Mouse (Mus musculus): ENCODE data around the gene Cd24a.

DNA sequence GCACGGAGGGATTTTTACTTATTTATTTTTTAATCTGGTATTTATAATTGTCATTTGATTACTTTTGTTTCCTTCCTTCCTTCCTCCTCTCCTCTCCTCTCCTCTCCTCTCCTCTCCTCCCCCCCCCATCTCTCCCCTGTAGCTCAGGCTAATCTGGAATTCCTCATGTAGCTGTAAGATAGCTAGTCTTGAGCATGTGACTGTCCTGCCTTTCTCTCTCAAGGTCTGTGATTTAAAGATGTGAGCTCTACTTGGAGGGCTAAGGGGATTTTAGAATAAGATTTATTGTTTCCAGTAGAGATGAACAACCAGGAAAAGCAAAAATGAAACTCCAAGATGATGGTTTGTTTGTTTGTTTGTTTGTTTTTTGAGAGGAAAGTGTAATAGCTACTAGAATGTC is 23.0 kb downstream of the Cd24a start:
- no peak for TF ChIP-seq CTCF (conservative IDR thresholded peaks at IDR 0.05; ENCODE audit: insufficient read depth, insufficient read length, low read depth, low read length)
- no peak for TF ChIP-seq POLR2A (IDR thresholded peaks at IDR 0.05; ENCODE audit: low read depth, low read length)
